Mouse (Mus musculus) thymus, adult 2 months (tissue): ENCODE data around the gene Fam83g.
A peak's percentile ranks its signal among the peaks of the same experiment; 100 is the strongest.

Experiments used
- CTCF ChIP-seq: fragments of 200-500 bp; IDR thresholded peaks from 2 replicates; pipeline ENCODE4 v1.5.1; 2012; ENCODE audit warnings: mild to moderate bottlenecking, control low read depth, low read length, moderate library complexity, borderline replicate concordance; ENCODE audit not compliant: control insufficient read depth, poor library complexity, insufficient read depth; ENCODE audit errors: extremely low read depth
- POLR2A ChIP-seq: fragments of 200-500 bp; IDR thresholded peaks from 2 replicates; pipeline ENCODE4 v1.6.1; 2012; ENCODE audit warnings: mild to moderate bottlenecking, low read length, control low read depth, moderate library complexity; ENCODE audit not compliant: control insufficient read depth, poor library complexity, insufficient read depth; ENCODE audit errors: extremely low read depth

DNA sequence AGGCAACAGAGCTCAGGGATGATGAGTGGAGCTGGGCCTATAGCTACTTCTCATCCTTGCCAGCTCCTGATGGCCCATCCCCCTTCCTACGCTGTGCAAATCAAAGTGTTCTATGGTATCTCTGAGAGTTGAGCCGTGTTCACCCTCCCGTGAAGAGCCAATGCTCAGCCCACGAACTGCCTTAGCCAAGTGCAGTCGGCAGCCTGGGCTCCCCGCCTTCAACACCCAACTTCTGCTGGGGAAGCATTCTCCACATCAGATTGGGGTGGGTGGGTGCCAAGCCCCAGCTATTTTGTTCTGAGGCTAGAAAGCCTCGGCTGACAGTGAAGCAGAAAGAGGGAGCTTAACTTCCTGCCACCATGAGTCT, 35.2 kb upstream of the Fam83g start:
- no peak for TF ChIP-seq POLR2A
- 0 out of 2 replicates have a peak, but pooled peaks have one; percentile 17 for TF ChIP-seq CTCF
